Mouse (Mus musculus) ZHBTc4 (cell line): ENCODE measurements at regions not wholly inside any gene's neighbourhood (a gene's known extent, or its start where the extent isn't known, plus 50 kb on each side); places are given as distances from the start of the nearest gene placed in this dataset.
A peak's percentile ranks its signal among the peaks of the same experiment; 100 is the strongest.

Experiments used
- DNase-seq: peaks from one replicate; pipeline ENCODE4 v3.0.0-alpha.2; 2011; ENCODE audit warnings: low read depth, low spot score

DNA sequence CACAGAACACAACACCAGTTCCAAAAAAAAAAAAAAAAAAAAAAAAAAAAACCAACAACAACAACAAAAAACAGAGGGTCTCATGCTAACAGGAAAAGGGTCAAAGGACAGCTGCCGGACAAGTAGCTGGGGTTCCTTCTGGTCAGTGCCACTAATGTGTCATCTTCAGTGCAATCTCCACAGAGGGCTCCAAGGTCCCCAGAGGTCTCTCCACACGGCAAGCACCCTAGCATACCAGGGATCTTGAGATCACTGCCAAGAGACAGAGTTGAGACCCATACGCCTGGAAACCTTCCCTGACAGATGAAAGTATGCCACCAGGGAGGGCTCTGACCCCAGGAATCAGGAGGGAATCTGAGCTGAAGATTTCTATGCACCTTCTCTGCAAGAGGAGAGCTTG, 816.8 kb upstream of the Arrdc3 start:
- peak; percentile 1 for DNase-seq
